Mouse (Mus musculus) liver, postnatal 0 days (tissue): ENCODE results near the gene Gdf7. TPM values are rescaled to one million over a fixed set of nuclear protein-coding genes. Genes with fewer than 3 reads are reported as not detected.

Experiments used
- ATAC-seq: fragments of 200-750 bp; cut with Nextera tagmentation; 2 replicates; pipeline ENCODE4 v1.8.0; 2017; ENCODE audit warnings: mild to moderate bottlenecking, moderate library complexity
- DNase-seq: peaks from one replicate; pipeline ENCODE4 v3.0.0-alpha.2; 2016
- H3K27ac ChIP-seq: fragments of 300-500 bp; sonication (generic); 2 replicates; pipeline ENCODE4 v1.5.1; 2014; ENCODE audit warnings: antibody characterized with exemption, moderate library complexity, mild to moderate bottlenecking, low read depth
- H3K27me3 ChIP-seq: fragments of 300-500 bp; sonication (generic); 2 replicates; pipeline ENCODE4 v1.6.1; 2014; ENCODE audit warnings: low read length, control low read depth, mixed read lengths; ENCODE audit not compliant: insufficient read depth
- H3K36me3 ChIP-seq: fragments of 300-500 bp; sonication (generic); replicated peaks from 2 replicates; pipeline ENCODE4 v1.6.1; 2014; ENCODE audit warnings: mild to moderate bottlenecking, control low read depth, low read length, moderate library complexity, mixed read lengths; ENCODE audit not compliant: insufficient read depth
- H3K4me1 ChIP-seq: fragments of 300-500 bp; sonication (generic); 2 replicates; pipeline ENCODE4 v1.6.1; 2014; ENCODE audit warnings: antibody characterized with exemption, mild to moderate bottlenecking, control low read depth; ENCODE audit not compliant: insufficient read depth
- H3K4me2 ChIP-seq: fragments of 300-500 bp; sonication (generic); 2 replicates; pipeline ENCODE4 v1.6.1; 2014; ENCODE audit warnings: low read depth, mild to moderate bottlenecking, low read length, moderate library complexity, mixed read lengths
- H3K4me3 ChIP-seq: fragments of 300-500 bp; sonication (generic); 2 replicates; pipeline ENCODE4 v1.5.1; 2014; ENCODE audit warnings: low read depth, low read length
- H3K9ac ChIP-seq: fragments of 300-500 bp; sonication (generic); replicated peaks from 2 replicates; pipeline ENCODE4 v1.6.1; 2014; ENCODE audit warnings: mild to moderate bottlenecking, moderate library complexity
- H3K9me3 ChIP-seq: fragments of 300-500 bp; sonication (generic); 2 replicates; pipeline ENCODE4 v1.6.1; 2016; ENCODE audit warnings: mild to moderate bottlenecking, control low read depth, low read length, mixed read lengths
- CTCF ChIP-seq: sonication (generic); IDR thresholded peaks from 2 replicates; pipeline ENCODE4 v1.5.1; 2016; ENCODE audit warnings: antibody characterized with exemption, low read depth
- EP300 ChIP-seq: IDR thresholded peaks from 2 replicates; pipeline ENCODE4 v1.6.1; 2016; ENCODE audit warnings: antibody characterized with exemption, low read depth, mild to moderate bottlenecking
- WGBS: fragments of 180-500 bp; shearing (Covaris S2); extraction: QIAGEN DNeasy Blood & Tissue Kit; methylation state at CpG from one replicate; pipeline ENCODE4 v1.1.7; 2014; ENCODE audit not compliant: insufficient replicate concordance; 5-methylcytosine and 5-hydroxymethylcytosine counted together
- polyA plus RNA-seq: library from polyadenylated mRNA; unstranded; fragments of >200 nt; fragmentation: Nextera tagmentation; extraction: Ambion mirVana; gene quantifications from 2 replicates; pipeline ENCODE4 v1.2.1, GENCODE M21; 2015

The Gdf7 gene
- polyA plus RNA-seq, 1 experiment from 2014 or later, result not detected

- Histone ChIP-seq H3K9me3 (no peaks in the 10 kb centered on the region), H3K4me1 (peaks cover 10% of the 10 kb centered on the region; the same call in 1 of the 2 replicates), H3K4me2 (no peak overlapping the region), H3K4me3 (no peak overlapping the region), H3K27me3 (no peaks in the 10 kb centered on the region), H3K36me3 (0 out of 2 replicates have a peak, but pooled peaks cover 5% of the 10 kb centered on the region), H3K27ac (no peak overlapping the region), H3K9ac (no peak overlapping the region)
- WGBS, result 73% methylated on average over 14 of the region's 14 CpGs
- ATAC-seq (no peak), DNase-seq (no peak)
- TF ChIP-seq CTCF, result no peak
- TF ChIP-seq EP300, result no peak
Measured at GRCm38 (mm10) chr12:8331489-8332173, 29.9 kb upstream of the Gdf7 start.

- Histone ChIP-seq H3K27me3 (no peaks in the 10 kb centered on the region), H3K9ac (no peak overlapping the region), H3K4me2 (no peak overlapping the region), H3K27ac (no peak overlapping the region), H3K4me1 (peaks cover 4% of the 10 kb centered on the region; the same call in 1 of the 2 replicates), H3K9me3 (no peaks in the 10 kb centered on the region), H3K4me3 (no peak overlapping the region), H3K36me3 (0 out of 2 replicates have a peak, but pooled peaks cover 5% of the 10 kb centered on the region)
- WGBS, result 85% methylated on average over 7 of the region's 7 CpGs
- no peak for TF ChIP-seq CTCF
- TF ChIP-seq EP300, result no peak
- DNase-seq (no peak), ATAC-seq (no peak)
Measured at GRCm38 (mm10) chr12:8329236-8329635, 27.5 kb upstream of the Gdf7 start.

- H3K27me3 ChIP-seq, result no peaks in the 10 kb centered on the region
- TF ChIP-seq EP300 (no peak), CTCF (no peak)
Measured at GRCm38 (mm10) chr12:8327675-8328053, 25.9 kb upstream of the Gdf7 start.

GRCm38 (mm10) chr12:8326825-8327674, 25.3 kb upstream of the Gdf7 start:
- peak; percentile 97 for TF ChIP-seq CTCF
- peak; percentile 23; the same call in 1 of the 2 replicates for TF ChIP-seq EP300
- ATAC-seq (peak; percentile 83), DNase-seq (peak; percentile 92)
- H3K4me3 ChIP-seq, result no peak overlapping the region
- H3K27me3 ChIP-seq, result no peaks in the 10 kb centered on the region
- no peaks in the 10 kb centered on the region for H3K9me3 ChIP-seq
- 0 out of 2 replicates have a peak, but pooled peaks cover 5% of the 10 kb centered on the region for H3K36me3 ChIP-seq
- 42% methylated on average over 17 of the region's 17 CpGs for WGBS
- H3K27ac ChIP-seq, result no peak overlapping the region
- no peak overlapping the region for H3K9ac ChIP-seq
- no peaks in the 10 kb centered on the region for H3K4me1 ChIP-seq
- no peak overlapping the region for H3K4me2 ChIP-seq

More at GRCm38 (mm10) chr12:8327675-8328053, 25.9 kb upstream of the Gdf7 start:
- DNase-seq (no peak), ATAC-seq (no peak)
- Histone ChIP-seq H3K9me3 (no peaks in the 10 kb centered on the region), H3K4me2 (no peak overlapping the region), H3K4me3 (no peak overlapping the region), H3K27ac (no peak overlapping the region), H3K9ac (no peak overlapping the region), H3K36me3 (0 out of 2 replicates have a peak, but pooled peaks cover 5% of the 10 kb centered on the region), H3K4me1 (no peaks in the 10 kb centered on the region)
- WGBS, result 76% methylated on average over 1 of the region's 1 CpGs

- H3K27ac ChIP-seq, result no peak overlapping the region
- no peaks in the 10 kb centered on the region for H3K4me1 ChIP-seq
- no peak for ATAC-seq
- H3K9me3 ChIP-seq, result no peaks in the 10 kb centered on the region
- no peak overlapping the region for H3K4me2 ChIP-seq
- H3K27me3 ChIP-seq, result no peaks in the 10 kb centered on the region
- no peak overlapping the region for H3K9ac ChIP-seq
- WGBS, result 87% methylated on average over 17 of the region's 17 CpGs
- DNase-seq, result no peak
- TF ChIP-seq EP300 (no peak), CTCF (no peak)
- H3K4me3 ChIP-seq, result no peak overlapping the region
- H3K36me3 ChIP-seq, result 0 out of 2 replicates have a peak, but pooled peaks cover 5% of the 10 kb centered on the region
Measured at GRCm38 (mm10) chr12:8325943-8326522, 24.3 kb upstream of the Gdf7 start.
